Mouse (Mus musculus): ENCODE measurements around the gene Cse1l. TPM values are rescaled to one million over a fixed set of nuclear protein-coding genes. Genes with fewer than 3 reads are reported as not detected.

The Cse1l gene
- total and polyA plus RNA-seq, 3 experiments: 76.0 to 165 (median 162) TPM

GRCm38 (mm10) chr2:166910536-166910935, 4.7 kb downstream of the Cse1l start:
- no peaks in the 10 kb centered on the region for H3K27me3 ChIP-seq (replicated peaks)
- TF ChIP-seq KAT2A (IDR thresholded peaks at IDR 0.05; ENCODE audit: insufficient replicate concordance, low read length) (no peak), POLR2A (IDR thresholded peaks at IDR 0.05; ENCODE audit: low read depth, low read length) (no peak), UBTF (IDR thresholded peaks at IDR 0.05; ENCODE audit: low read depth, low read length) (no peak), ELF1 (IDR thresholded peaks at IDR 0.05; ENCODE audit: low read depth, low read length) (no peak), TBP (conservative IDR thresholded peaks at IDR 0.05; ENCODE audit: low read depth, low read length) (no peak), SMC3 (IDR thresholded peaks at IDR 0.05; ENCODE audit: low read depth, low read length) (no peak), NRF1 (IDR thresholded peaks at IDR 0.05; ENCODE audit: low read depth, low read length) (no peak), MAZ (IDR thresholded peaks at IDR 0.05; ENCODE audit: low read depth, low read length) (no peak), IRF4 (IDR thresholded peaks at IDR 0.05; ENCODE audit: low read depth, low read length) (no peak), ZKSCAN1 (IDR thresholded peaks at IDR 0.05; ENCODE audit: borderline replicate concordance, low read depth, low read length) (no peak), USF1 (IDR thresholded peaks at IDR 0.05; ENCODE audit: low read depth, low read length) (no peak), TCF12 (IDR thresholded peaks at IDR 0.05; ENCODE audit: low read depth, low read length) (no peak), EP300 (IDR thresholded peaks at IDR 0.05; ENCODE audit: low read length) (no peak), CHD2 (IDR thresholded peaks at IDR 0.05; ENCODE audit: low read length) (no peak), MAX (IDR thresholded peaks at IDR 0.05; ENCODE audit: low read length) (no peak), RAD21 (IDR thresholded peaks at IDR 0.05; ENCODE audit: low read depth, low read length) (no peak)
- H3K9ac ChIP-seq (ENCODE audit: insufficient read depth, low read depth): no peak overlapping the region
- peaks cover 3 to 25% of the 10 kb centered on the region in 2 experiments; a peak in 3 of 4 replicates for H3K4me1 ChIP-seq (ENCODE audit: control insufficient read depth in 1 of 2, insufficient read depth in 2 of 2)
- H3K27ac ChIP-seq (ENCODE audit: insufficient read depth, low read depth): no peak overlapping the region
- no peak overlapping the region for H3K4me3 ChIP-seq (replicated peaks in 1 of 3; ENCODE audit: low read depth in 2 of 3, low read length in 2 of 3, poor library complexity in 1 of 3)
- no peak overlapping the region for H3K4me2 ChIP-seq (ENCODE audit: insufficient read depth, low read depth, poor library complexity, severe bottlenecking)
- H3K9me3 ChIP-seq (replicated peaks; ENCODE audit: low read length): no peaks in the 10 kb centered on the region
- H3K36me3 ChIP-seq (replicated peaks in 1 of 2; ENCODE audit: control insufficient read depth in 1 of 2, insufficient read depth in 1 of 2, low read length in 1 of 2): peaks cover 7 to 47% of the 10 kb centered on the region in 2 experiments
- dilution Hi-C loops (cut with MboI; ENCODE audit: extremely low pct_ligation_motif_present, extremely low pct_unique_long_range_greater_than_20kb, low sequenced_read_pairs): no loop called here
- in situ Hi-C loops (cut with MboI; ENCODE audit: low pct_ligation_motif_present, low pct_unique_long_range_greater_than_20kb, low sequenced_read_pairs): no loop called here
- peak; percentile 18 for DNase-seq (ENCODE audit: extremely low read depth)
- peaks cover 91% of the 10 kb centered on the region for H3K79me2 ChIP-seq (replicated peaks; ENCODE audit: control insufficient read depth, extremely low read depth, insufficient read depth, poor library complexity, severe bottlenecking)

GRCm38 (mm10) chr2:166923971-166924370, 18.1 kb downstream of the Cse1l start:
- H3K4me1 ChIP-seq (ENCODE audit: control insufficient read depth in 1 of 2, insufficient read depth in 2 of 2): no peaks in the 10 kb centered on the region
- TF ChIP-seq ETS1 (conservative IDR thresholded peaks at IDR 0.05; ENCODE audit: low read depth, low read length) (no peak), CTCF (conservative IDR thresholded peaks at IDR 0.05 in 1 of 2, IDR thresholded peaks at IDR 0.05 in 1 of 2; ENCODE audit: low read depth in 2 of 2, low read length in 2 of 2) (no peak), USF2 (conservative IDR thresholded peaks at IDR 0.05; ENCODE audit: low read depth, low read length) (no peak), TCF12 (IDR thresholded peaks at IDR 0.05; ENCODE audit: low read depth, low read length) (no peak), BHLHE40 (IDR thresholded peaks at IDR 0.05; ENCODE audit: low read depth, low read length) (no peak), USF1 (IDR thresholded peaks at IDR 0.05; ENCODE audit: low read depth, low read length) (no peak), RCOR1 (conservative IDR thresholded peaks at IDR 0.05; ENCODE audit: low read depth, low read length) (no peak), ZMIZ1 (IDR thresholded peaks at IDR 0.05; ENCODE audit: low read depth, low read length) (no peak), POLR2AphosphoS2 (IDR thresholded peaks at IDR 0.05; ENCODE audit: low read depth, low read length) (no peak), EP300 (IDR thresholded peaks at IDR 0.05; ENCODE audit: low read length) (no peak), ZNF384 (IDR thresholded peaks at IDR 0.05; ENCODE audit: low read depth, low read length) (no peak), UBTF (IDR thresholded peaks at IDR 0.05; ENCODE audit: low read depth, low read length) (no peak), IRF4 (IDR thresholded peaks at IDR 0.05; ENCODE audit: low read depth, low read length) (no peak), POLR2A (IDR thresholded peaks at IDR 0.05; ENCODE audit: low read depth, low read length) (no peak), NELFE (IDR thresholded peaks at IDR 0.05; ENCODE audit: low read depth, low read length) (no peak), GABPA (IDR thresholded peaks at IDR 0.05; ENCODE audit: insufficient replicate concordance, low read depth, low read length) (no peak), MYC (IDR thresholded peaks at IDR 0.05; ENCODE audit: low read depth, low read length) (no peak), KAT2A (IDR thresholded peaks at IDR 0.05; ENCODE audit: insufficient replicate concordance, low read length) (no peak)
- no peak overlapping the region for H3K4me2 ChIP-seq (ENCODE audit: insufficient read depth, low read depth, poor library complexity, severe bottlenecking)
- in situ Hi-C loops (cut with MboI; ENCODE audit: low pct_ligation_motif_present, low pct_unique_long_range_greater_than_20kb, low sequenced_read_pairs) (no loop called here), dilution Hi-C loops (cut with MboI; ENCODE audit: extremely low pct_ligation_motif_present, extremely low pct_unique_long_range_greater_than_20kb, low sequenced_read_pairs) (no loop called here)
- no peaks in the 10 kb centered on the region for H3K27me3 ChIP-seq (replicated peaks)
- no peak overlapping the region for H3K27ac ChIP-seq (ENCODE audit: insufficient read depth, low read depth)
- no peak for DNase-seq (ENCODE audit: extremely low read depth)
- no peak overlapping the region for H3K9ac ChIP-seq (ENCODE audit: insufficient read depth, low read depth)
- H3K36me3 ChIP-seq (replicated peaks in 1 of 2; ENCODE audit: control insufficient read depth in 1 of 2, insufficient read depth in 1 of 2, low read length in 1 of 2): peaks cover 58 to 92% of the 10 kb centered on the region in 2 experiments
- H3K4me3 ChIP-seq (replicated peaks in 1 of 3; ENCODE audit: low read depth in 2 of 3, low read length in 2 of 3, poor library complexity in 1 of 3): no peak overlapping the region
- H3K9me3 ChIP-seq (replicated peaks; ENCODE audit: low read length): no peaks in the 10 kb centered on the region
- no peaks in the 10 kb centered on the region; the same call in 1 of the 2 replicates for H3K79me2 ChIP-seq (replicated peaks; ENCODE audit: control insufficient read depth, extremely low read depth, insufficient read depth, poor library complexity, severe bottlenecking)
